Mouse (Mus musculus) olfactory bulb, adult 2 months (tissue): ENCODE measurements at regions not wholly inside any gene's neighbourhood (a gene's known extent, or its start where the extent isn't known, plus 50 kb on each side); places are given as distances from the start of the nearest gene placed in this dataset.

Source experiments
- CTCF ChIP-seq: fragments of 200-500 bp; IDR thresholded peaks from 2 replicates; pipeline ENCODE4 v1.5.1; 2012; ENCODE audit warnings: low read depth, mild to moderate bottlenecking, low read length, moderate library complexity; ENCODE audit not compliant: insufficient read depth
- POLR2A ChIP-seq: fragments of 200-500 bp; IDR thresholded peaks from 2 replicates; pipeline ENCODE4 v1.6.1; 2012; ENCODE audit warnings: mild to moderate bottlenecking, low read depth, low read length, moderate library complexity; ENCODE audit not compliant: insufficient read depth

GRCm38 (mm10) chr17:83997778-83998177, 150.0 kb upstream of the Haao start:
- peak; percentile 13; the same call in 1 of the 2 replicates for TF ChIP-seq CTCF
- no peak for TF ChIP-seq POLR2A
